Mouse (Mus musculus): ENCODE data around the gene Trpm3.

Trpm3 gene

GRCm38 (mm10) chr19:22729846-22730245 is 591.0 kb downstream of the Trpm3 start:
- in situ Hi-C loops (cut with MboI, MseI): no loop called here

GRCm38 (mm10) chr19:22730971-22731370 is 592.1 kb downstream of the Trpm3 start:
- in situ Hi-C loops (cut with MboI, MseI): no loop called here

GRCm38 (mm10) chr19:22736870-22737269 is 598.0 kb downstream of the Trpm3 start:
- in situ Hi-C loops (cut with MboI, MseI): no loop called here

- in situ Hi-C loops (cut with MboI, MseI): no loop called here
These were observed 600.4 kb downstream of the Trpm3 start for GRCm38 (mm10) chr19:22739240-22739639.

GRCm38 (mm10) chr19:22753311-22753809 is 614.5 kb downstream of the Trpm3 start:
- in situ Hi-C loops (cut with MboI, MseI): no loop called here

- in situ Hi-C loops (cut with MboI, MseI): no loop called here
These were observed 615.2 kb downstream of the Trpm3 start for GRCm38 (mm10) chr19:22754071-22754470.

GRCm38 (mm10) chr19:22754498-22754897 is 615.7 kb downstream of the Trpm3 start:
- in situ Hi-C loops (cut with MboI, MseI): no loop called here

GRCm38 (mm10) chr19:22758496-22758895 is 619.6 kb downstream of the Trpm3 start:
- in situ Hi-C loops (cut with MboI, MseI): no loop called here

GRCm38 (mm10) chr19:22768242-22768641 is 629.4 kb downstream of the Trpm3 start:
- in situ Hi-C loops (cut with MboI, MseI): no loop called here

- in situ Hi-C loops (cut with MboI, MseI): loop anchor here in 1 of 2 experiments (10.0 kb wide), 1 partner anchor 340 kb away; no protein-coding TSS in a partner anchor
These were observed 636.4 kb downstream of the Trpm3 start for GRCm38 (mm10) chr19:22775191-22775695.

- in situ Hi-C loops (cut with MboI, MseI): no loop called here
These were observed 641.5 kb downstream of the Trpm3 start for GRCm38 (mm10) chr19:22780192-22780843.

GRCm38 (mm10) chr19:22781579-22781978 is 642.7 kb downstream of the Trpm3 start:
- in situ Hi-C loops (cut with MboI, MseI): no loop called here

GRCm38 (mm10) chr19:22783745-22784144 is 644.9 kb downstream of the Trpm3 start:
- in situ Hi-C loops (cut with MboI, MseI): no loop called here

GRCm38 (mm10) chr19:22789753-22790152 is 650.9 kb downstream of the Trpm3 start:
- in situ Hi-C loops (cut with MboI, MseI): no loop called here

GRCm38 (mm10) chr19:22796996-22797395 is 658.1 kb downstream of the Trpm3 start:
- in situ Hi-C loops (cut with MboI, MseI): no loop called here

- in situ Hi-C loops (cut with MboI, MseI): no loop called here
These were observed 661.6 kb downstream of the Trpm3 start for GRCm38 (mm10) chr19:22800471-22800870.

GRCm38 (mm10) chr19:22803396-22803795 is 664.5 kb downstream of the Trpm3 start:
- in situ Hi-C loops (cut with MboI, MseI): no loop called here

GRCm38 (mm10) chr19:22804311-22804710 is 665.5 kb downstream of the Trpm3 start:
- in situ Hi-C loops (cut with MboI, MseI): no loop called here

GRCm38 (mm10) chr19:22810247-22810646 is 671.4 kb downstream of the Trpm3 start:
- in situ Hi-C loops (cut with MboI, MseI): no loop called here

- in situ Hi-C loops (cut with MboI, MseI): loop anchor here in 1 of 2 experiments (10.0 kb wide), 1 partner anchor 847 kb away; no protein-coding TSS in a partner anchor
These were observed 682.9 kb downstream of the Trpm3 start for GRCm38 (mm10) chr19:22821741-22822140.

- in situ Hi-C loops (cut with MboI, MseI): loop anchor here in 1 of 2 experiments (10.0 kb wide), 1 partner anchor 849 kb away; no protein-coding TSS in a partner anchor
These were observed 684.7 kb downstream of the Trpm3 start for GRCm38 (mm10) chr19:22823491-22823981.

- in situ Hi-C loops (cut with MboI, MseI): loop anchor here in 1 of 2 experiments (10.0 kb wide), 1 partner anchor 851 kb away; no protein-coding TSS in a partner anchor
These were observed 687.0 kb downstream of the Trpm3 start for GRCm38 (mm10) chr19:22825812-22826211.
